Mouse (Mus musculus): ENCODE measurements around the gene Gm49383. TPM values are rescaled to one million over a fixed set of nuclear protein-coding genes. Genes with fewer than 3 reads are reported as not detected.

The Gm49383 gene
- polyA plus RNA-seq, 1 experiment = 1.1 TPM

Other genes with a start within 250 kb of the Gm49383 start
- gene Rps29, start 37.9 kb downstream of the Gm49383 start, polyA plus RNA-seq (2012; rRNA removed) = 1,265 and 1,574 TPM in 2 replicates
- gene Lrr1, start 28.3 kb downstream of the Gm49383 start, polyA plus RNA-seq (2012; rRNA removed) = 0.06 and 0.56 TPM in 2 replicates
- gene Rpl36al, start 13.0 kb downstream of the Gm49383 start, polyA plus RNA-seq (2012; rRNA removed) = 304 and 313 TPM in 2 replicates
- gene Mgat2, start 12.9 kb downstream of the Gm49383 start, polyA plus RNA-seq (2012; rRNA removed) = 14.4 and 15.7 TPM in 2 replicates
- 2.0 and 2.2 TPM in 2 replicates for gene Dnaaf2, start 1.3 kb upstream of the Gm49383 start, polyA plus RNA-seq (2012; rRNA removed)
- gene Gm49384, start 7.2 kb upstream of the Gm49383 start, polyA plus RNA-seq (2012; rRNA removed) = 2.2 and 2.5 TPM in 2 replicates
- 1.6 and 2.0 TPM in 2 replicates for gene Pole2, start 31.1 kb upstream of the Gm49383 start, polyA plus RNA-seq (2012; rRNA removed)
- 20.9 and 23.6 TPM in 2 replicates for gene Klhdc1, start 44.1 kb upstream of the Gm49383 start, polyA plus RNA-seq (2012; rRNA removed)
- gene Klhdc2, start 99.6 kb upstream of the Gm49383 start, polyA plus RNA-seq (2012; rRNA removed) = 121 and 127 TPM in 2 replicates
- 38.2 and 45.4 TPM in 2 replicates for gene Nemf, start 160.1 kb upstream of the Gm49383 start, polyA plus RNA-seq (2012; rRNA removed)
- gene Arf6, start 175.0 kb upstream of the Gm49383 start, polyA plus RNA-seq (2012; rRNA removed) = 46.3 and 48.8 TPM in 2 replicates
- gene Gm9887, start 175.4 kb upstream of the Gm49383 start, polyA plus RNA-seq (2012; rRNA removed) = 0.27 and 0.50 TPM in 2 replicates

Measured in frontal cortex, adult 2 months (tissue).